Mouse (Mus musculus) fat pad, adult 2 months (tissue): ENCODE results near the gene Ngrn.

Experiments
- DNase-seq: peaks from one replicate; pipeline ENCODE4 v3.0.0-alpha.2; 2011; ENCODE audit warnings: low read depth, low spot score; ENCODE audit errors: extremely low read depth

The Ngrn gene

DNA sequence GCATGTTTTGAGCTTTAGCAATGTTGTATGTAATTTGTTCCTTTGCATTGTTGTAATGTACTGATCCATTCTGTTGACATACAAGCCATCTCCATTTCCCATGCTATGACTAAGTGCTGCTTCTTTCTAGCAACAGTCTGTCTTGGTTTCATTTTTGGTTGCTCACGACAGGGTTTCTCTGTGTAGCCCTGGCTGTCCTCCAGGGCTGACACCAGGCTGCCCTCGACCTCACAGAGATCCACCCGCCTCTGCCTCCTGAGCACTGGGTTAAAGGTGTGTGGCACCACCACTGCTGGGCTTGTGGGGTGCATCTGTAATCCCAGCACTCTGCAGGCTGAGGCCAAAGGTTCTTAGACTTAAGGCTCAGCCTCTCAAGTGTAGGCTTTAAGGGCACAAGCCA, 38.6 kb downstream of the Ngrn start:
- no peak for DNase-seq

DNA sequence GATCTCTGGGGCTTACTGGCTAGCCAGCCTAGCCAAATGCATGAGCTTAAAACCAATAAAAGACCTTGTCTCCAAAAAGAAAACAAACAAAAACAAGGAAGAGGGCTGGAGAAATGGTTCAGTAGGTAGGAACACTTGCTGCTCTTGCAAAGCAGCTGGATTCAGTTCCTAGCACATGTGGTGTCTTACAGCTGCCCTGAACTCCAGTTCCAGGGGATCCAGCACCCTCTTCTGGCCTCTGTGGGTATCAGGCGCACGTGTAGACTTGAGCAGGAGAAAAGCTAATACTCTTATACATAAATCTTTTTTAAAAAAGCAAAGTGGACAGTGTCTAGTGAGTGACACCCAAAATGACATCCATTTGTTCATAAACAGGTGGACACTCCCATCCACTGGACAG, 40.5 kb downstream of the Ngrn start:
- no peak for DNase-seq

DNA sequence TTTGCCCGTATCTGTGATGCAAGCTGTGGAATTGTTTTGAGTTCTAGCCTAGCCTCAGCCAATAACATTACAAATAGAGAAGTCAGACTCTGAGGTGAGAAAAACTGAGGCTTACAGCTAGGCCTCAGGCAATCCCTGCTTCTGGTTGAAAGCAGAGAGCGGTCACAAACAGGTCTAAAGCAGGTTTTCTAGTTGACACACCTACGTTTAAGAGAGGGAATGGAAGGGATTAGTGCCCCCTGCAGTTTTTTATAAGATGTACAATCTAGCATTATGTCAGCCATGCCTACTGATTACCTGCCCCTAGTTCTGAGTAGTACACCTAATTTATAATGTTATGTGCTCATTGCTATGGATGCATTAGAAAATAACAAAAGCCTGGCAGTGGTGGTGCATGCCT, 46.8 kb downstream of the Ngrn start:
- no peak for DNase-seq

DNA sequence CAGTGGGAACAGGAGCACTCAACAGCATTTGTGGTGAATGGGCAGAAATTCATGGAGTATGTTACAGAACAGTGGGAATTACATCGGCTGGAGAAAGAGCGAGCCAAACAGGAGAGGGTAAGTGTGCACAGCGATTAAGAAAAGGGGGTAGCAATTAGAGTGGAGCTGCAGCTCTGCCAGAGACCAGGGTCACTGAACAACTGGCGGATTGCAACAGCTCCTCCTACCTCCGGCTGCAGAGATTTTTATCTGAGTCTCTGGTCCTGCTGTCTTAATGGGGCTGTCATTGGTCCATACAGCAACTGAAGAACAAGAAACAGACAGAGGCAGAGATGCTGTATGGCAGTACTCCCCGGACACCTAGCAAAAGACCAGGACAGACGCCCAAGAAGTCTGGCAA, 49.8 kb downstream of the Ngrn start:
- no peak for DNase-seq
